Mouse (Mus musculus) erythroblast, embryonic 14.5 days (primary cell): ENCODE results near the gene Lrch1.

Experiments used
- GATA1 ChIP-seq: IDR thresholded peaks from 2 replicates; pipeline ENCODE4 v1.6.1; 2012; ENCODE audit warnings: low read length, inconsistent platforms, mixed read lengths
- TAL1 ChIP-seq: IDR thresholded peaks from 3 replicates; pipeline ENCODE4 v1.6.1; 2012; ENCODE audit warnings: low read length, inconsistent platforms, mixed read lengths

DNA sequence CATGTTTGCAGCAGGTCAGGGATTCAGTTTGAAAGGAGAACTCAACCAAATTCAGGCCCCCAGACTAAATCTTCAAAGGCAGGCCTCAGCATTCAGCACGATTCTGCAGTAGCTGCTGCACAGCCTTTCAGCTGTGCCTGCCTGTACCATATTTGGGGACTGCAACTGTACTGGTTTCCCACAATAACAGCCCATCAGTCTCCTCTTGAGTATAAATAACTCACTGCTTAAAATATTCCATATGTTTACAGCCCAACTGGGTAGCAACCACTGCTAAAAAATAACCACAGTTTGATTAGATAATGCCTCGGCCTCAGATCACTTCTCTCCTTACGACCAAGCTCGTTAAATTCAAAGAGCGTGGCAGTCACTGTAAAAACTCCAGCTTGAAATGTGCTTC is 101.0 kb downstream of the Lrch1 start:
- TF ChIP-seq GATA1 (no peak), TAL1 (no peak)
